Mouse (Mus musculus) forebrain, postnatal 0 days (tissue): ENCODE measurements around the gene Usp38. TPM values are rescaled to one million over a fixed set of nuclear protein-coding genes. Genes with fewer than 3 reads are reported as not detected.
A peak's percentile ranks its signal among the peaks of the same experiment; 100 is the strongest.

Experiments
- ATAC-seq: fragments of 200-750 bp; cut with Nextera tagmentation; 2 replicates; pipeline ENCODE4 v1.8.0; 2017; ENCODE audit warnings: mild to moderate bottlenecking, moderate library complexity
- DNase-seq: peaks from one replicate; pipeline ENCODE4 v3.0.0-alpha.2; 2015
- H3K27ac ChIP-seq: fragments of 300-500 bp; sonication (generic); 2 replicates; pipeline ENCODE4 v1.5.1; 2014; ENCODE audit warnings: low read depth, mild to moderate bottlenecking, antibody characterized with exemption, low read length, moderate library complexity, mixed read lengths
- H3K27me3 ChIP-seq: fragments of 300-500 bp; sonication (generic); 2 replicates; pipeline ENCODE4 v1.6.1; 2014; ENCODE audit warnings: mild to moderate bottlenecking, low read length, mixed read lengths; ENCODE audit not compliant: insufficient read depth
- H3K36me3 ChIP-seq: fragments of 300-500 bp; sonication (generic); 2 replicates; pipeline ENCODE4 v1.6.1; 2014; ENCODE audit warnings: mild to moderate bottlenecking, moderate library complexity; ENCODE audit not compliant: insufficient read depth
- H3K4me1 ChIP-seq: fragments of 300-500 bp; sonication (generic); 2 replicates; pipeline ENCODE4 v1.6.1; 2014; ENCODE audit warnings: antibody characterized with exemption; ENCODE audit not compliant: insufficient read depth
- H3K4me2 ChIP-seq: fragments of 300-500 bp; sonication (generic); 2 replicates; pipeline ENCODE4 v1.6.1; 2014; ENCODE audit warnings: low read depth, mild to moderate bottlenecking, moderate library complexity
- H3K4me3 ChIP-seq: fragments of 300-500 bp; sonication (generic); 2 replicates; pipeline ENCODE4 v1.5.1; 2014; ENCODE audit warnings: low read depth, low read length, mixed read lengths
- H3K9ac ChIP-seq: fragments of 300-500 bp; sonication (generic); 2 replicates; pipeline ENCODE4 v1.6.1; 2014; ENCODE audit warnings: mild to moderate bottlenecking
- H3K9me3 ChIP-seq: fragments of 300-500 bp; sonication (generic); 2 replicates; pipeline ENCODE4 v1.6.1; 2016; ENCODE audit warnings: low read length
- CTCF ChIP-seq: sonication (generic); IDR thresholded peaks from 2 replicates; pipeline ENCODE4 v1.5.1; 2016; ENCODE audit warnings: antibody characterized with exemption, control low read depth, low read depth
- WGBS: fragments of 180-500 bp; shearing (Covaris S2); extraction: QIAGEN DNeasy Blood & Tissue Kit; methylation state at CpG from one replicate; pipeline ENCODE4 v1.1.7; 2014; 5-methylcytosine and 5-hydroxymethylcytosine counted together
- polyA plus RNA-seq: library from polyadenylated mRNA; unstranded; fragments of >200 nt; fragmentation: Nextera tagmentation; extraction: Ambion mirVana; gene quantifications from 2 replicates; pipeline ENCODE4 v1.2.1, GENCODE M21; 2015
- total RNA-seq: library from RNA; depleted of rRNA; stranded (reverse); fragments of >200 nt; gene quantifications from 2 replicates; pipeline ENCODE4 v1.2.3, GENCODE M21; 2014

The Usp38 gene
- total and polyA plus RNA-seq, 2 experiments from 2014 or later, result 18.4 to 40.3 TPM

GRCm38 (mm10) chr8:81012699-81013098, 2.0 kb downstream of the Usp38 start:
- Histone ChIP-seq H3K9ac (peak overlapping the region; percentile 87; the same call in 1 of the 2 replicates), H3K9me3 (no peaks in the 10 kb centered on the region), H3K27ac (no peak overlapping the region), H3K27me3 (no peaks in the 10 kb centered on the region), H3K4me3 (peak overlapping the region; percentile 95), H3K4me1 (peaks cover 18% of the 10 kb centered on the region), H3K36me3 (peaks cover 14% of the 10 kb centered on the region; the same call in 1 of the 2 replicates), H3K4me2 (peak overlapping the region; percentile 97)
- ATAC-seq, result no peak
- WGBS, result 85% methylated on average over 2 of the region's 2 CpGs
- DNase-seq, result no peak
- no peak for TF ChIP-seq CTCF

- H3K4me1 ChIP-seq, result peaks cover 18% of the 10 kb centered on the region
- H3K4me2 ChIP-seq, result peak overlapping the region; percentile 97
- H3K9ac ChIP-seq, result no peak overlapping the region
- no peak for DNase-seq
- WGBS, result 79% methylated on average over 4 of the region's 4 CpGs
- H3K36me3 ChIP-seq, result peaks cover 20% of the 10 kb centered on the region; the same call in 1 of the 2 replicates
- no peak overlapping the region for H3K27ac ChIP-seq
- no peak for ATAC-seq
- no peaks in the 10 kb centered on the region for H3K27me3 ChIP-seq
- no peak overlapping the region for H3K4me3 ChIP-seq
- H3K9me3 ChIP-seq, result no peaks in the 10 kb centered on the region
- TF ChIP-seq CTCF, result no peak
Measured at GRCm38 (mm10) chr8:81012031-81012560, 2.6 kb downstream of the Usp38 start.

DNA sequence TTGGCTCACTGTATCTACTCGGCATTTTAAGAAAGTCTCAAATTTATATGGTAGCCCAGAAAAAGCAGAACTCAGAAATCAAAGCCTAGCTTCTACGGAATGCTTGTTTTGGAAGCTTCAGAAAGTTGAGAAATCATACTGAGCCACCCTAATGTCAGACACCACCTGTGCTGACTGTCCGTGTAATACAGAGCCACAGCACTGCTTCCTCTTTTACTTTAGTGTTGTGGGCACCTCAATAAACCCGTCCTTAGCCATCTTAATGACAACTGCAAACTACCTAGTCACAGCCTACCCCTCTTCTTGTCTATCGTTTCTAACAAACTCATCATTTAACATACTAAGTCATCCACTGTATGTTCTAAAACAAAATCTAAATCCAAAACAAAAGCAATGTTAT, 4.3 kb downstream of the Usp38 start:
- ATAC-seq (no peak), DNase-seq (no peak)
- no peak overlapping the region for H3K9ac ChIP-seq
- no peak overlapping the region for H3K4me3 ChIP-seq
- no peak overlapping the region for H3K4me2 ChIP-seq
- H3K9me3 ChIP-seq, result no peaks in the 10 kb centered on the region
- H3K27ac ChIP-seq, result no peak overlapping the region
- H3K27me3 ChIP-seq, result no peaks in the 10 kb centered on the region
- WGBS, result 93% methylated on average over 5 of the region's 5 CpGs
- no peak for TF ChIP-seq CTCF
- peaks cover 17% of the 10 kb centered on the region for H3K4me1 ChIP-seq
- H3K36me3 ChIP-seq, result peaks cover 25% of the 10 kb centered on the region; the same call in 1 of the 2 replicates

GRCm38 (mm10) chr8:81005114-81005513, 9.6 kb downstream of the Usp38 start:
- no peak for TF ChIP-seq CTCF
- no peaks in the 10 kb centered on the region for H3K9me3 ChIP-seq
- no peak for ATAC-seq

DNA sequence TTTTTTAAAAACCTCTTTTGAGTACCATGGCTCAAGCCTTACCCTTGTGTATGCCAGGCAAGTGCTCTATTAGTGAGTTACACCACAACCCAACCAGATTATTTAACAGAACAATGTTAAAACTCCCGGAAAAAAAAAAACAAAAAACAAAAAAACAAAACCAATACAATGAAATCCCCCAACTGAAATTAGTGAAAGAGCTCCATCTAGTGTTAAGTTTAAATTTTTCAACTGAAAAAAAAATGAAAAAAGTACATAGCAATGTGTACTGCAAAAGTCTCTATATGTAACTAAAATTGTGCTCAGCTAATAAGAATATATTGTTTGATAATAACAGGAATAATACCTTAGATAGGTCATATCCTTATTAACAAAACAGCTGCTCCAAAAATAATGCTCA, 18.1 kb downstream of the Usp38 start:
- TF ChIP-seq CTCF, result peak; percentile 53
- ATAC-seq (no peak; the same call in 1 of the 2 replicates), DNase-seq (no peak)
- no peak overlapping the region for H3K4me2 ChIP-seq
- no peaks in the 10 kb centered on the region for H3K27me3 ChIP-seq
- H3K27ac ChIP-seq, result no peak overlapping the region
- peaks cover 65% of the 10 kb centered on the region for H3K36me3 ChIP-seq
- H3K9me3 ChIP-seq, result no peaks in the 10 kb centered on the region
- no peak overlapping the region for H3K9ac ChIP-seq
- 2% methylated on average over 1 of the region's 1 CpGs for WGBS
- H3K4me1 ChIP-seq, result no peaks in the 10 kb centered on the region
- no peak overlapping the region for H3K4me3 ChIP-seq

More at GRCm38 (mm10) chr8:81005114-81005513, 9.6 kb downstream of the Usp38 start:
- no peaks in the 10 kb centered on the region for H3K4me1 ChIP-seq
- WGBS, result 58% methylated on average over 1 of the region's 1 CpGs
- no peak overlapping the region for H3K9ac ChIP-seq
- DNase-seq, result no peak
- H3K4me2 ChIP-seq, result no peak overlapping the region
- no peak overlapping the region for H3K4me3 ChIP-seq
- peaks cover 47% of the 10 kb centered on the region for H3K36me3 ChIP-seq
- H3K27ac ChIP-seq, result no peak overlapping the region
- H3K27me3 ChIP-seq, result no peaks in the 10 kb centered on the region

- Histone ChIP-seq H3K9ac (no peak overlapping the region), H3K4me1 (no peaks in the 10 kb centered on the region), H3K27ac (no peak overlapping the region), H3K36me3 (peaks cover 50% of the 10 kb centered on the region), H3K4me2 (no peak overlapping the region), H3K4me3 (no peak overlapping the region), H3K9me3 (no peaks in the 10 kb centered on the region), H3K27me3 (no peaks in the 10 kb centered on the region)
- ATAC-seq (peak; percentile 89), DNase-seq (peak; percentile 59)
- TF ChIP-seq CTCF, result peak; percentile 64
- WGBS, result 49% methylated on average over 3 of the region's 3 CpGs
Measured at GRCm38 (mm10) chr8:80991937-80992336, 22.8 kb downstream of the Usp38 start.

GRCm38 (mm10) chr8:80982829-80983228, 31.9 kb downstream of the Usp38 start:
- Histone ChIP-seq H3K9ac (no peak overlapping the region), H3K27me3 (no peaks in the 10 kb centered on the region), H3K4me2 (no peak overlapping the region), H3K27ac (no peak overlapping the region), H3K4me3 (no peak overlapping the region), H3K4me1 (no peaks in the 10 kb centered on the region), H3K9me3 (no peaks in the 10 kb centered on the region), H3K36me3 (peaks cover 26% of the 10 kb centered on the region)
- DNase-seq (peak; percentile 50), ATAC-seq (no peak; the same call in 1 of the 2 replicates)
- no peak for TF ChIP-seq CTCF
- 35% methylated on average over 4 of the region's 4 CpGs for whole genome bisulfite sequencing
